Mouse (Mus musculus) small intestine, adult 2 months (tissue): ENCODE results near the gene Lrfn2.

Source experiments
- CTCF ChIP-seq: fragments of 200-500 bp; IDR thresholded peaks from 2 replicates; pipeline ENCODE4 v1.5.1; 2012; ENCODE audit warnings: low read depth, mild to moderate bottlenecking, control low read depth, inconsistent platforms, low read length, moderate library complexity, mixed read lengths; ENCODE audit not compliant: insufficient replicate concordance, insufficient read length; ENCODE audit errors: extremely low read depth
- POLR2A ChIP-seq: fragments of 200-500 bp; IDR thresholded peaks from 2 replicates; pipeline ENCODE4 v1.6.1; 2012; ENCODE audit warnings: low read depth, mild to moderate bottlenecking, control low read depth, inconsistent platforms, low read length, moderate library complexity

- TF ChIP-seq CTCF (no peak), POLR2A (no peak)
Observed at GRCm38 (mm10) chr17:49031790-49032189, 99.6 kb downstream of the Lrfn2 start.
